Mouse (Mus musculus) kidney, postnatal 14 days (tissue): ENCODE data around the gene Sp1.

ENCODE experiments used
- DNase-seq: peaks from one replicate; pipeline ENCODE4 v3.0.0; 2022; ENCODE audit warnings: mixed read lengths

The Sp1 gene

DNA sequence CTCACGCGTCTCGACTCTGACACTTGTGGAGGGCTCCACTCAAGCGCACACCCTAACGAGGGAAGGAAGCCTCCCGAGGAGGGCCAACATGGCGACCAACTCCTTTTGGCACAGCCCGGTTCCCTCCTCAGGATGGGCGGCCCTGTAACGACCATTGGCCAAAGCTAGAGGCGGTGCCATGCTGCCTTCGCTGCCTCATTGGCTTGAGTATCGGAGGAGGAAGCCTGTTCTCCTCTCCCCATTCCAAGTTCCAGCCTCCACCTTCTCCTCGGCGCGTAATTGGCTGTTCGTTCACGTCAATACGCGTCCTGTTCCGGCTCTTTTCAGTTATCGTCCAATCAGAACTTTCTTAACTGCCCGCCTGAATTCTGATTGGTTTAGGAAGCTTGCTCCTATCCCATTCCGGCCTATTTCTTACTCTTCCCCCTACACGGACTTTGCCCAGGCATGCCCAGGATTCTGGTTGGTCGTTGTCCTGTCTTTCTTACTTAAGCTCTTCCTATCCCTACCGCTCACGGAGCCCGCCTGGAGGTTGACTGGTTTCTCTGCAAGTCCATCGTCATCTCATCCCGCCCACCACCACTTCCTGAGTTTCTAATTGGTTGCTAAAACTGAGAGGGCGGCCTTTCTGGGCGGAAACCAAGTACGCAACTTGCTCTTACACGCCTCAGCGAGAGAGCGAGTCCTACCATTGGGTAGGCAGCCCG is at the start of gene Sp1:
TSS of gene Sp1 (plus strand) at position 655 of the 707 bp plus-strand sequence.
- peak; percentile 99 for DNase-seq

DNA sequence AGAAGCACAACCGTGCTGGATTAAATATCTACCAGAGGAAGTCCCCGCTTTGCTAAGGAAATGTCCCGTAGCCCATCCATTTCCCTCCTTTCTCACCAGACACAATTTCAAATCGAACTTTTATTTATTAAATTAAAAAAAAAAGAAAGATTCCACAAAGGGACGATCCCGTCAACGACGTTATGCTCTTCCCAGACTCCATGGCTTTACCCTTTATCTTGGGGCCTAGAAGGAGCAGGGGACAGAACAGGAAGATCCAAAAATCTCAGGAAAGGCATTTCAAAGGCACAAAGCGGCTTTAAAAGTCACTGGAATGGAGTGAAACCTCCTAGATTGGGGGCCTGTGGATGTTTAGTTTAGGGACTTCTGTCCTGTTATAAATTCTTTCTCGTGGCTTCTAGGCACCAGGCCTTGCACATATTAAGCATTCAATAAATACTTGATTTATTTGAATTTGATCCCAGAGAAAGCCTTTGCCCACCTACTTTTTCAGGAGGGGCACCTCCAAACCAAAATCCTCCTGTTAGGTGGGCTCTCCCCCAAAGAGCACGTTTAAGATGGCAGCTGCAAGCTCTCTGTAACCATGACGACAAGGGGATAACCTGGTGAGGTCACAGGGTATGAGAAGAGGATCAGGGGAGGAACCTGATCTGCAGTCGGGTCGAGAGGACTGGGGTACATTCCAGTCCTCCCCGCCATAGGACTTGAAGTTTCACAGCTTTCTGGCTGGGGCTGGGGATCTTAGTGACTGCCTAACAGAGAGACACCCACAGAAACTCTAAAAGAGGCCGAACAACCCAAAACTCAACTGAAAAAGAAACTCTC is 49.2 kb upstream of the Sp1 start:
- no peak for DNase-seq

DNA sequence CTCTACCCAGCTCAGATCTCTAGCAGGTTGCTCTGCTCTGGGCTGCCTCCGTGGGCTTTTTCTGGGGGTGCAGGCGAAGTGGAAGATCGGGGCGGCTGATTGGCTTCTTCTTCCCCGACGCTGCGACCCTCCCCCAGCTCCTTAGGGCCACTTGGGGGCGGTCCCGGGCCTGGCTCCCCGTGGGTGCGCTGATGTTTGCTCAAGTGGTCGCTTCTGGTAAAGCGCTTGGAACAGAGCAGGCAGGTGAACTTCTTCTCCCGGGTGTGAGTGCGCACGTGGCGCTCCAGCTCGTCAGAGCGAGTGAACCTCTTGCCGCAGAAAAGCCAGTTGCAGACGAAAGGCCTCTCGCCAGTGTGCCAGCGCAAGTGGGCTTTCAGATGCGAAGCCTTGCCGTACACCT is 47.8 kb upstream of the Sp1 start:
- DNase-seq: peak; percentile 16

DNA sequence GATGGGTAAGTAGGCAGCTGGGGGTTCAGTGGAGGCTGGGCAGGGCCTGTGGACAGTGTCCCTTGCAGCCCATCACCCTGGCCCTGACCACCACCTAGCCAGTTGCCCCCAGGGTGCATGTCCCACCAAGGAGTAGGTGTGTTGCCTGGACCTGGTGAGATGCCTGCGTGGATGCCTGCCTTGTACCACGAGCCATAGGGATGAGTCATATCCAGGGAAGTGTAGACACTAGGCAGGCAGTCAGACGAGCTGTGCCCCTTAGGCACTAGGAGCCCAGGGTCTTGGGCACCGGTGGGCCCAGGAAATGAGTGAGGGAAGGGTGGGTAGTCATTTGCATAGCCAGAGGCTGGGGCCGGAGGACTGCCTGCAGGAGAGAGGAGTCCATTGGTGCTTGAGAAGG is 47.1 kb upstream of the Sp1 start:
- no peak for DNase-seq

DNA sequence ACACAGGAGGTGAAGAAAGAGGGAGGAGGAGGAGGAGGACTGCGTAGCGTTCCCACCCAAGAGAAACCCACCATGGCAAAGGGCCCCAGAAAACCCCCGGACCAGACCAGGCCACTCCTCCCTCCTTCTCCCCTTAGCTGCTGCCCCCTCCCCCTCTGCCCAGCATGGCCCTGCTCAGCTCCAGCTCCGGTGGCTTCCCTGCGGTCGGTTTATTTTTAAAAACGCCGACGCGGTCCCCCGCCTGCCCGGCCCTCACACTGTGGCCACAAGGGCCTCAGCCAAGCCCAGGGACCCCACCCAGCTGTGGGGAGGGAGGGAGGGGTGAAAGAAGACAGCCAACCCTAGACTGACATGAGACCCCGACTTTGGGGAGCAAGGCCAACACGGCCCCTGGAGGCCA is 43.3 kb upstream of the Sp1 start:
- DNase-seq: peak; percentile 18

DNA sequence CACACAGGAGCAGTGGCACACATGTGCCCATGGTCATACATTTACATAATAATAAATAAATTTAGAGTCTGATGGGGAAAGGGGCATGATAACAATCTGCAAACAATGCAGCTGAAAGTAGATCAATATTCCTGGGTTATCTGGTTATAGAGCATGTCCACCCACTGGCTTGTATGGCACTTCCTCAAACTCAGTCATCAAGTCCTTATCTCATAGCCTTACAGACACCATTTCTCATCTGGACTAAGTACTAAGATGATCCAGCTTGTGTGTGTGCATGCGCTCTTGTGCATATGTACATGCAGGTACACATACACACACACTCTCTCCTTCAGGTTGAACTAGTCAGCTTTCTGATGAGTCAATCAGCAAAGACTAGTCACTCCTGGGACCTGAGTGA is 41.3 kb upstream of the Sp1 start:
- no peak for DNase-seq

DNA sequence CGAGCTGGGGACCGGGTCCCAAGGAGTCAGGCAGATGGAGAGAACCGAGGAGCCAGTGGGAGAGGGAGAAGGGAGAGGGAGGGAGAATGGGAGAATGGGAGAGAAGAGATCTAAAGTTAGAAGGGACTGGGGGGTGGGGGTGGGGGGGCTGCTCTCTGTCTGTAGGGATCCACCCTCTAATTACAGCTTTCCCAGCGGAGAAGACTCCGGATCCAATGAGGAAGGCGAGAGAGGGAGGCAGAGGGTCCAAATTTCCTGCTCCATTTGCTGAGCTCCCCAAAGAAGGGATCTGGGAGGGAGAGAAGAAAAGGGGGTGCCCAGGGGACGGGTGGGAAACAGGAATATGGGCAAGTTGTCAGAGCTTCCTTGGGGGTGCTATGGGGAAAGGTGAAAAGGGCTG is 39.7 kb upstream of the Sp1 start:
- DNase-seq: no peak

DNA sequence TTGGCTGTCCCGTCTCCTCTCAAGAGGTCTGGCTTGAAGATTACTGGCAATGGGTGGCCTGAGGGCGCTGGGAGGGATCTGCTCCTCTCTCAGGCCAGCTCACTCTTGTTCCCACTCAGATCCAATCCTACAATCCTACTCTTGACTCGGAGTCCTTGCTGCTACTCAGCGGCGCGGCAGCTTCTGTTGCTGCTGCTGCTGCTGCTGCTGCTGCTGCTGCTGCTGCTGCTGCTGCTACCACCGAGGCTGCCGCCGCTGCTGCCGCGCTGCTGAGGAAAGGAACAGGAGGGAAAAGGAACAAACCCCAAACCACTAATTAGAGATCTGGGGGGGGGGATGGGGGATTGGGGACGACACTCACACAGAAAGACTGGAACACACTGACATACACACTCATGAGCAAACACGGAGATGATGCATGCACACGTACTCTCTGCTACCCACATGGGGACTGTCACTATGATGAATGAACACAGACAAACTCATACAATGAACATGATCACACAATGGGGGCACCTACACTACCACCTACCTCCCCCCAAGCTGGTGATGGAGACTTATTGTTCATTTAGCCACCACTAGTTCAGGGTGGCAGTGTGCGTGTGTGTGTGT is 39.1 kb upstream of the Sp1 start, which contains the start of gene Sp7:
TSS of gene Sp7 (minus strand) at position 450 of the 612 bp plus-strand sequence.
- no peak for DNase-seq

DNA sequence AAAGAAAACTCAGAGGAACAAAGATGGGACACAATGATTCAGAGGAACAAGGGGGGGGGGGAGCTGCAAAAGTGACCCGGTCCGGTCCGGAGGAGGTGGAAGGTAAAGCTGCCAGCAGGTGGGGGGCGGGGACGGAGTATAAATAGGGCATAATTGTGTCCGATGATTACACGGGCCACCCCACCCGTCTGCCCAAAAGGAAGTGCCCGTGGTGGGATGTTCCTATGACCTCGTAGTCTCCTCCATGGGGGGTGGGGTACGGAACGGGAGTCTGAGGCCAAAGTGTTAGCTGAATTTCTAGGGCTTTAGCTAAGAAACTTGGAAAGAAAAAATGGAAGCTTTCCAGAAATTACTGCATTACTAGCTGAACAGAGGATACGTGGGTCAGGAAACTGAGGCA is 36.0 kb upstream of the Sp1 start:
- DNase-seq: no peak

DNA sequence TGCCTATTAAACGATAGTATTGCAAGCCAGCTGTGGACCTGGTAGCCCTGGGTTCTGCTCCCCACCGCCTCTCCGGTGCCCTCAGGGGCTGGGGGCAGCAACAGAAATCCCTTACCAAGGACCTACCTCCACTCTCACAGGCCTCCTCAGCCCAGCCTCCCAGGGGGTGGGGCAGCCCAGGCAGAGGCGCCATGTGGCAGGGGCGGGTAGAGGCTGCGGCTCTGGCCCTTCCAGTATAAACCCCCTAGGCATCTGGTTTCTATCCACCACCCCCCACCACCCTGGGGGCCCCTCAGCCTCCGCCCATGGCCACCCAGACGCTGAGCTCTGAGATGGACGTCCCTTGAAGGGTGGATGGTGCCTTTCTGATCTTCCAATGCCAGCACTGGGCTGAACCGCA is 35.2 kb upstream of the Sp1 start:
- DNase-seq: no peak

DNA sequence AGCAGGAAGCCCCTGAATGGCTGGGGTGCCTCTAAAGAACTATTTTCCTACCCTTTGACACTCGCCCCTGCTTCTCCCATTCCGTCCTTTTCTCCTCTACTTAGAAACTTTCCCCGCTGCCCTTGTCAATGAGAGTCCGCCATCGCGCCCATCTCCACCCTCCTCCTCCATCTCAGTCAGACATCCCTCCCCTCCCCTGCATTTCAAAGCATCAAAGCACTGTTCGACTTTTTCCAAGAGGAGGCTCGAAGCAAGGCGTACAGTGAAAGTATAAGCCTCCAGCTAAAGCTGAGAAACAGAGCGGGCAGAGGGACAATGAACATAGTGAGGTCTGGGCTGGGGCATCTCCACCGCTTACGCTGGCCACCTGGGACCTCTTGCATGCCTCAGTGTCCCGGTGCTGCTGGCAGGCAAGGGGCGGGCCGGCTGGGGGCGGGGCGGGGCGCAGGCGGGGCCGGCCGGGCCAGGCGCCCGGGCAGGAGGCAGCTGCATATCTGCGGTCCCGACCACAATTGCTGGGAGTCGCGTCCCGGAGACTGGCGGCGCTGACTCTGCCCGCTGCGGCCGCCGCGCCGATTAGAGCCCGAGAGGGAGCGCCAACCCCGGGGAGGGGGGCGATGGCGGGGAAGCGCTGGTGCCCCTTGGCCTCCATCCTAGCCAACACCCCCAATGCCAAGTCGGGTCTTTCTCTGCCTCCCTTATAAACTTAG is 29.3 kb upstream of the Sp1 start:
- peak; percentile 76 for DNase-seq

DNA sequence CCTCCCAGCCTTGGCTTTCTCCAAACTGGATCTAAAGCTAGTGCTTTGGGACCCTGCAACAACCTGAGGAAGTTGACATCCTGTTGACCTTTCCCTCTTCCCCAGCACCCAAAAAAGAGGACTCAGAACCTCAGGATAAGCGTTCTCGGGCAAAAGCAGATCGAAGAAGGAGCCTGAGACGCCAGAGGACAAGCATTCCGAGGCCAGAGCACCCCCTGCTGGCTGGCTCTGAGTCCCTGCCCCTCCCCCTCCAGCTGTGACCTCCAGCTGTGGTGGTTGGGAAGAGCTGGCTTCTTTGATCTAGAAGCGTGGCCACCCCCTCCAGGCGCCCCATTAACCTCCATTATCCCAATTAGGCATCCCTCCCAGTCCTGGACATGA is 28.8 kb upstream of the Sp1 start:
- DNase-seq: peak; percentile 93

DNA sequence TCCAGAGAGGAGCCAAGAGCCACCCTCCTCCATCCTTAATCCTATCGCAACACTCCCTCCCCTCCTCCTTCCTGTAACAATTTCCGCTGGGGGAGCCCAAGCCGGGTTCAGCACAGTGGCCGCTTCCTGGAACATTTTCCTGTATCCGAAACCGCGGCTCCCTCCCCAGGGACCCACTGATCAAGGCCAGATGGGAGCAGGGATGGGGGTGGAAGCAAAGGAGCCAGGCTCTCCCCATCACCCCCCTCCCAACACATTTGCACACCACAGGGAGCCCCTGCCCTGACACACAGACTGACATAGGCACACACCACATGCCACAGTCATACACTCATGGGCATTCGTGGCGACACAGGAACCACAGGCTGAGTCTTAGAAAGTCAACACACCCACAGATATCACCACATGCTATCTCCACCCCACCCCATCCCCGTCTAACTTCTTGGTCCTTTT is 28.1 kb upstream of the Sp1 start:
- DNase-seq: peak; percentile 88

DNA sequence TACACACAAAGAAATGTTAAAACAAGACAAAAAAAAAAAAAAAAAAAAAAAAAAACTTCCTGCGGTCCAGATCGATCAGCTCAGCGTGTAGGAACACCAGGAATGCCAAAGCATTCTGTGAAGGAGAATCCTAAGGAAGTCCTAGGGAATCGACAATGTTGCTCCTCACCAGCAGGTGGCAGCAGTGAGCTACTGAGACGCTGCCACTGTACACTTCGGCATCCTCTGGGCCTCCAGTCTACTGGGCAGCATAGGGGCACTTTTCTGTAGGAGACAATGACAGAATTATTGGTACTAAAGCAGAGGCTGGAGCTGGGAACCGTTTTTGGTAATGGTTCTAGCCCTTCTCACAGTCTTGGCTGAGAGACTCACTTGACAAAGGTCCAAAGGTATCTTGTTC is 24.4 kb upstream of the Sp1 start:
- peak; percentile 92 for DNase-seq

DNA sequence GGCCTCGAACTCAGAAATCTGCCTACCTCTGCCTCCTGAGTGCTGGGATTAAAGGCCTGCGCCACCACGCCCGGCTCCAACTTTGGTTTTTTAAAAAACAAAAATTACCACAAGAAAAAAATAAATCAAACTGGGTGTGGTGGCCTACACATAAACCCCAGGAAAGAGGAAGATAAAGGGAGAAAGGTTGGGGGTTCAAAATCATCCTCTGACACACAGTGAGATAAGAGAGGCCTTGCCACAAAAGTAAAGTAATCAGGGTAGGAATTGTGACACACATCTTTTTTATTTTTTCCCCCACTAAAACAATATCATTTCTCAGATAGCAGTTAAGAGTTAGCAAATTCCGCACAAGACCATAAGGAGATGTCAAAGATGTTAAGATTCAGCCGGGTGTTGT is 22.3 kb upstream of the Sp1 start:
- DNase-seq: no peak

DNA sequence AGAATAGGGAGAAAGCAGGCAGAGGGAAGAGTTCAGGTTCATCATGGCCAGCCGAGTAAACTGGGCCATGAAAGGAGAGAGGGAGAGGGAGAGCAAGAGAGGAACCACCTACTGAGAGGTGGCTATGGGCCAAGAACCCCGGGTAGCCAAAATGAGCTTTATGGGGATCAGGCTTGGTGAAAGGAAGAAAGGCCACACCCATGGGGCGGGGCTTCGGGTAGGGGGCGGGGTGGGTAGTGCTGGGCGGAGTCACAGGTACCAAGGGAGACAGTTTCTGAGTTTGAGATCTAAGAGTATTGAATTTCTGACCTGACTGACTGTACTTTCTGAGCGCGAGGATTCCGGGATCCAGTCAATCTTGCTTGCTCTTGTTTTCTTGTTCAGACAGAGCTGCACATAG is 19.3 kb upstream of the Sp1 start:
- no peak for DNase-seq

DNA sequence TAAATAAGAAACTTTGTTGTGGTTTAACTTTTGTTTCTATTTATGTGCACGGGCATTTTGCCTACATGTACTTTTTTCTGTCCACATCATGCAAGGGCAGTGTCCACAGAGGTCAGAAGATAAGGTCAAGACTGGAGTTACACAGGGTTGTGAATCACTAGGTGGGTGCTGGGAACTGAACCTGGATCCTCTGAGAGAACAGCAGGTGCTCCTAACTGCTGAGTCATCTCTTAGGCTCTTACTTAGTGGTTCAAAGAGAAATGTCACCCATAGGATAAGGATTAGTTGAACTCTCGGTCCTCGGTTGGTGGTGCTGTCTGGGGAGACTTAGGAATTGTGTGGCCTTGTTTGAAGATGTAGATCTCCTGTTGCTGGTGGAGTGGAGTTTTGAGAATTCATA is 17.0 kb upstream of the Sp1 start:
- DNase-seq: no peak

DNA sequence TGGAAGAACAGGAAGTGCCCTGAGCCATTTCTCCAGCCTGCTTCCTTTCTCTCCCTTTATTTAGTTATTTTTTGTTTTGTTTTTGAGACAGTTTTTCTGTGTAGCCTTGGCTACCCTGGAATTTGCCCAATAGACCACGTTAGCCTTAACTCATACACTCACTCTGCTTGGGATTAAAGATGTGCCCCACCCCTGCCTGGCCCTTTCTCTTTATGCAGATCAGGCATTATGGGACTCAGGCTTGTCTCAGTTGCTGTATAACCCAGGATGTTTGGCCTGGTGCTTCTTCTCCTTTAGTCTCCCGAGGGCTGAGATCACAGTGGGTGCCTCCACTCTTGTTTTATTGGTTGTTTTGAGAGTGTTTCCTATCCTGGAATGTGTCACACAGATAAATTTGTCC is 13.4 kb upstream of the Sp1 start:
- no peak for DNase-seq

DNA sequence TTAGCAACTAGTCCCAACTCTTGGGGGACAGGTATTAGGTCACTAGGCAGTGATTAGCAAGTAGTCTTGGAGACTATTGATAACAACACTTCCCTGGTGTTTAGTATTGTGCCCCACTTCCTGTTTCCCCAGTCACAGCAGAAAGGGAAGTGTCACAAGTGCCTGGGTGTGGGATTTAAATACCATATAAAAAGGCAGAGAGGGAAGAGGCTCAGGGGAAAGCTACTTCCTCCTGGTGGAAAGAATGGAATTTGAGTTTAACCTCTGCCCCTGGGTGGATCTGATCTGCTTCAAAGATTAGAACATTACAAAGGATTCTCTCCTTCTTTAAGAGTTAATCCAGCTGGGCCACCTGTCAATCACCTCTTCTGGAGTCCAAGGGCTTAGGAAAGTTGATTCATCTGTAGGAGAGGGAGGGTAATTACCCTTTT is 12.3 kb upstream of the Sp1 start:
- DNase-seq: no peak

DNA sequence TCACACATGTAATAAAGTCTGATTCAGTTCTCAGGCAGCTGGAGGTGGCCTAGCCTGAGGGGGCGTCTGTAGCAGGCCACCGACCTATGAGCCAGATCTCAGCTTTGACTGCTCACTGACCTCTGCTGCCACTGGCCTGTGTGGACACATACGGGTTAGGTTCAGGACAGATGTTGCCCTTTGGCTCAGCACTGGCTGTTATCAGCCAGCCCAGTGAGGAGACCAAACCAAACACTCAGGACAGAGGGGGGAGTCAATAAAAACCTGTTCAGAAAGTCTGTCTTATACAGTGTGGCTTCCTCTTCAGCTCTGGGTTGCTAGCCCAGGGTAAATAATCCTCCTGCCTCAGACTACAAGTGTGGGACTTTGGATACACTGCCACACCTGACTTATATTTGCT is 10.9 kb upstream of the Sp1 start:
- DNase-seq: no peak

DNA sequence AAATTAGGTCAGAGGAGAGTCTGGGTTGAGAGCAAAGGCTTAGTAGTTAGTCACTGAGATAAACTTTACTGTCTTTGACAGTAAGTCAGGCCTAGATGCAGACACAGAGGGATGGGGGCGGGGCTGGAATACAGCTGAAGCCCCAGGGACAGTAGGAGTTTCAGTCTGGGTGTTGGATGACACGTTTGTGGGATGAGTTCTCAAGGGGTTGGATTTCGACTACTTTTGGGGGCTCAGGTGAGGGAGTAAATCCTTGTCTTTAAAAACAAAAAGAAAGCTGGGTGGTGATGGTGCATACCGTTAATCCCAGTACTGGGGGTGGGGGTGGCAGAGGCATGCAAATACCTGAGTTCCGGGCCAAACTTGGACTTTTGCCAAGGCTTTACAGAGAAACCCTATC is 7.3 kb upstream of the Sp1 start:
- DNase-seq: no peak

DNA sequence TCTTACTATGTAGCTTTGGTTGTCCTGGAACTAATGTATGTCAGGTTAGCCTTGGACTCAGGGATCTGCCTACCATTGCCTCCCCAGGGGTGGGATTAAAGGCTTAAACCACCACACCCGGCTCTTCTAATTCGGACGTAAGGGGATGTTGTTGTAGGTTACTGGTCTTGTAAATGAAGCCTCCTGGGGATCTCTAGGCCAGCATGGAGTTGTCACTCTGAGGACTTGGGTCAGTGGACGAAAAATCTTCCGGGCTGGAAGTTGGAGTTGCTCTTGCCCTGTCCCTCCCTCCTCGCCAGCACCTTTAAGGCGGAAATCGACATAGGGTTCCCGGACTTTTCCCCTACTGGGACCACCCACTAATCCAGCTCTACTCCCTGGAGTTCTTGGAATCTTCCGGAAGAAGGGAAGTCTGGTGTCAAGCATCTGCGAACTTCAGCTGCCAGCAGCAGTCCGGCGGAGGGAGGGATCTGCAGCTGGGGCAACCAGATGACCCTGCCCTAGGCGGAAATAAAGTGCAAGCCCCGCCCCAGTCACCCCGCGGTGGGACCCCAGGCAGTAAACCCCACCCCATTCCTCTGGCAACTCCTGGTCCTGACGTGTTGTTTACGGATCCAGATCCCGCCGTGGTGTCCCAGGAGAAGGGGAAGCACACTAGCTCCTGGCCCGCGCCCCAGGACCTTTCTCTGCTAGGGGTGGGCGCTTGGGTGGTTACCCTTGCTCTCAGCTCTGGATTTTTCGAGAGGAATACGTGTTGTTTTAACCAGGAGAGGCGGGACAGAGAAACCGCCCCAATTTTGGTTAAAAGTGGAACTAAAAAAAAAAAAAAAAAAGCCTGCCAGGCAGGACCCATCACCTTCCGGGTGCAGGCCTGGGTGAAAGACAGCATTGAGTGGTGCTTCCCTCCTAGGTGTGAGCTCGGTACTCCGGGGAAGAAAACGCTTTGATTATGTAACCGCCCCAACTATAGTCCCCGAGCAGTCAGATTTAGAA is 6.4 kb upstream of the Sp1 start:
- DNase-seq: peak; percentile 96
